In genomic region chr11:119503675-119504074, GRCm38 (mm10) we compare ENCODE assay signal across 8 mouse cellular contexts. TPM values are rescaled to one million over a fixed set of nuclear protein-coding genes. Genes with fewer than 3 reads are reported as not detected.
DNase-seq lines count a peak whose midpoint lies in the region; ATAC-seq and TF ChIP-seq lines count a peak whose summit lies in the region.

No protein-coding gene starts in this region.

- peak; percentile 97 for TF ChIP-seq CTCF in G1E (IDR thresholded peaks at IDR 0.05; ENCODE audit: low read depth, low read length)

- no peaks in the 10 kb centered on the region for H3K9me3 ChIP-seq in G1E (replicated peaks)
- H3K9me3 ChIP-seq in forebrain, embryonic 14.5 days (replicated peaks; ENCODE audit: control insufficient read depth, low read length) = no peaks in the 10 kb centered on the region
- H3K9me3 ChIP-seq in hindbrain, embryonic 10.5 days = no peaks in the 10 kb centered on the region

- H3K27me3 ChIP-seq in G1E (ENCODE audit: insufficient read depth, low read length) = no peaks in the 10 kb centered on the region
- H3K27me3 ChIP-seq in forebrain, embryonic 14.5 days (replicated peaks; ENCODE audit: control insufficient read depth, insufficient read depth, low read length) = no peaks in the 10 kb centered on the region
- no peaks in the 10 kb centered on the region for H3K27me3 ChIP-seq in hindbrain, embryonic 10.5 days (ENCODE audit: insufficient read depth, poor library complexity, severe bottlenecking)

- H3K27ac ChIP-seq in forebrain, embryonic 14.5 days (ENCODE audit: low read depth, low read length) = no peak overlapping the region
- no peak overlapping the region for H3K27ac ChIP-seq in hindbrain, embryonic 10.5 days

- peak; percentile 77 for DNase-seq in G1E (ENCODE audit: low spot score)
- DNase-seq in cerebellum, adult 11 months = peak; percentile 83
- peak; percentile 80 for DNase-seq in forebrain, embryonic 14.5 days (ENCODE audit: low spot score)
- peak; percentile 77 for DNase-seq in hindbrain, embryonic 10.5 days (ENCODE audit: low spot score)
- peak; percentile 86 to 87 for DNase-seq in layer of hippocampus, postnatal 10 days (ENCODE audit: low spot score in 2 of 2)
- peak; percentile 82 for DNase-seq in lung, postnatal 14 days
- peak; percentile 34 for DNase-seq in retina, adult 2 months (ENCODE audit: low read depth, low spot score)
- DNase-seq in thymus, postnatal 14 days = peak; percentile 70

- no peak overlapping the region for H3K4me3 ChIP-seq in G1E (ENCODE audit: low read depth, low read length)
- H3K4me3 ChIP-seq in forebrain, embryonic 14.5 days (ENCODE audit: low read depth, low read length) = no peak overlapping the region
- no peak overlapping the region for H3K4me3 ChIP-seq in hindbrain, embryonic 10.5 days

- H3K4me1 ChIP-seq in G1E (ENCODE audit: insufficient read depth, low read depth, low read length) = no peaks in the 10 kb centered on the region
- peaks cover 1% of the 10 kb centered on the region; the same call in 1 of the 2 replicates for H3K4me1 ChIP-seq in forebrain, embryonic 14.5 days (ENCODE audit: control insufficient read depth, insufficient read depth, low read length)
- peaks cover 12% of the 10 kb centered on the region for H3K4me1 ChIP-seq in hindbrain, embryonic 10.5 days (replicated peaks)

- no peak overlapping the region for H3K4me2 ChIP-seq in forebrain, embryonic 14.5 days (ENCODE audit: low read length)

- H3K36me3 ChIP-seq in G1E (replicated peaks) = peaks cover 97% of the 10 kb centered on the region
- peaks cover 87% of the 10 kb centered on the region for H3K36me3 ChIP-seq in forebrain, embryonic 14.5 days (ENCODE audit: control insufficient read depth, insufficient read depth, low read length)
- peaks cover 98% of the 10 kb centered on the region for H3K36me3 ChIP-seq in hindbrain, embryonic 10.5 days

- peak; percentile 41 for ATAC-seq in G1E (ENCODE audit: extremely low read depth, insufficient number of reproducible peaks, low FRiP score, poor library complexity, severe bottlenecking)
- peak; percentile 81; the same call in 1 of the 2 replicates for ATAC-seq in forebrain, embryonic 14.5 days

- H3K9ac ChIP-seq in forebrain, embryonic 14.5 days (ENCODE audit: low read length) = no peak overlapping the region

RNA-seq across cellular contexts. Expression of gene Endov, which starts 12.5 kb away (rescaled TPM):
- 12.4 and 16.6 TPM in 2 replicates for total RNA-seq in G1E (2014; fragmentation: Nextera tagmentation)
- 8.9 and 15.3 TPM in 2 replicates for total RNA-seq in G1E (2017)
- 14.4 and 15.9 TPM in 2 replicates for polyA plus RNA-seq in G1E (2012)
- polyA plus RNA-seq in forebrain, embryonic 14.5 days (2014; fragmentation: Nextera tagmentation; extraction: Ambion mirVana) = 15.9 and 18.0 TPM in 2 replicates
- polyA plus RNA-seq in hindbrain, embryonic 10.5 days (2016; fragmentation: Nextera tagmentation; extraction: Ambion mirVana) = 21.4 and 23.4 TPM in 2 replicates
- 10 to 100 TPM; 24.8 to 29.6 TPM for total RNA-seq in layer of hippocampus, postnatal 10 days (2021)

RNA-seq across cellular contexts. Expression of gene Nptx1, which starts 43.9 kb away (rescaled TPM):
- total RNA-seq in G1E (2014; fragmentation: Nextera tagmentation) = not detected in 2 replicates
- 0.11 TPM in 1 of 2 replicates, not detected in the other for total RNA-seq in G1E (2017)
- not detected in 2 replicates for polyA plus RNA-seq in G1E (2012)
- polyA plus RNA-seq in forebrain, embryonic 14.5 days (2014; fragmentation: Nextera tagmentation; extraction: Ambion mirVana) = 4.1 and 6.7 TPM in 2 replicates
- polyA plus RNA-seq in hindbrain, embryonic 10.5 days (2016; fragmentation: Nextera tagmentation; extraction: Ambion mirVana) = 3.2 and 9.7 TPM in 2 replicates
- total RNA-seq in layer of hippocampus, postnatal 10 days (2021) = 100 to 1,000 TPM; 146 to 173 TPM

Comparison
In these comparisons a context has a peak if more than half of its experiments do, and no peak if none do; other contexts are left out.
1. DNase-seq: peak in every context shown above with its lines; median percentile 86 in layer of hippocampus, postnatal 10 days; 83 in cerebellum, adult 11 months; 82 in lung, postnatal 14 days; 80 in forebrain, embryonic 14.5 days; 77 in G1E; 77 in hindbrain, embryonic 10.5 days; 70 in thymus, postnatal 14 days; 34 in retina, adult 2 months.